Mouse (Mus musculus) kidney, embryonic 16.5 days (tissue): Measurements from ENCODE around the gene Nthl1. TPM values are rescaled to one million over a fixed set of nuclear protein-coding genes. Genes with fewer than 3 reads are reported as not detected.

ENCODE experiments used
- ATAC-seq: fragments of 200-750 bp; cut with Nextera tagmentation; 2 replicates; pipeline ENCODE4 v1.8.0; 2017; ENCODE audit warnings: moderate TSS enrichment; ENCODE audit not compliant: low FRiP score, low TSS enrichment
- H3K27ac ChIP-seq: fragments of 300-500 bp; sonication (generic); 2 replicates; pipeline ENCODE4 v1.5.1; 2014; ENCODE audit warnings: low read length
- H3K27me3 ChIP-seq: fragments of 300-500 bp; sonication (generic); 2 replicates; pipeline ENCODE4 v1.6.1; 2014; ENCODE audit warnings: low read length, control low read depth, mixed read lengths; ENCODE audit not compliant: insufficient read depth
- H3K36me3 ChIP-seq: fragments of 300-500 bp; sonication (generic); 2 replicates; pipeline ENCODE4 v1.6.1; 2014; ENCODE audit warnings: low read length, control low read depth, mixed read lengths; ENCODE audit not compliant: insufficient read depth
- H3K4me1 ChIP-seq: fragments of 300-500 bp; sonication (generic); 2 replicates; pipeline ENCODE4 v1.6.1; 2014; ENCODE audit warnings: low read length, control low read depth, mixed read lengths; ENCODE audit not compliant: insufficient read depth
- H3K4me2 ChIP-seq: fragments of 300-500 bp; sonication (generic); replicated peaks from 2 replicates; pipeline ENCODE4 v1.6.1; 2014; ENCODE audit warnings: low read depth, low read length
- H3K4me3 ChIP-seq: fragments of 300-500 bp; sonication (generic); 2 replicates; pipeline ENCODE4 v1.5.1; 2014; ENCODE audit warnings: mild to moderate bottlenecking, low read length
- H3K9ac ChIP-seq: fragments of 300-500 bp; sonication (generic); replicated peaks from 2 replicates; pipeline ENCODE4 v1.6.1; 2014; ENCODE audit warnings: low read length
- H3K9me3 ChIP-seq: fragments of 300-500 bp; sonication (generic); 2 replicates; pipeline ENCODE4 v1.6.1; 2016; ENCODE audit warnings: low read length, control low read depth
- WGBS: fragments of 180-500 bp; shearing (Covaris S2); extraction: QIAGEN DNeasy Blood & Tissue Kit; methylation state at CpG from one replicate; pipeline ENCODE4 v1.1.7; 2014; 5-methylcytosine and 5-hydroxymethylcytosine counted together
- polyA plus RNA-seq: library from polyadenylated mRNA; unstranded; fragments of >200 nt; fragmentation: Nextera tagmentation; extraction: Ambion mirVana; gene quantifications from 2 replicates; pipeline ENCODE4 v1.2.1, GENCODE M21; 2015

Gene Nthl1
- polyA plus RNA-seq, 1 experiment from 2014 or later = 23.1 TPM

GRCm38 (mm10) chr17:24595126-24596072 is 37.1 kb upstream of the Nthl1 start:
- H3K9ac ChIP-seq = no peak overlapping the region
- H3K4me1 ChIP-seq = no peaks in the 10 kb centered on the region
- no peaks in the 10 kb centered on the region for H3K9me3 ChIP-seq
- ATAC-seq = no peak
- H3K4me3 ChIP-seq = no peak overlapping the region
- no peaks in the 10 kb centered on the region for H3K27me3 ChIP-seq
- H3K27ac ChIP-seq = no peak overlapping the region
- H3K4me2 ChIP-seq = no peak overlapping the region
- peaks cover 77% of the 10 kb centered on the region for H3K36me3 ChIP-seq
- 77% methylated on average over 17 of the region's 17 CpGs for WGBS

- Histone ChIP-seq H3K9me3 (no peaks in the 10 kb centered on the region), H3K4me3 (no peak overlapping the region), H3K4me1 (no peaks in the 10 kb centered on the region), H3K9ac (no peak overlapping the region), H3K27me3 (no peaks in the 10 kb centered on the region), H3K36me3 (peaks cover 72% of the 10 kb centered on the region), H3K27ac (no peak overlapping the region), H3K4me2 (no peak overlapping the region)
- no peak for ATAC-seq
- 84% methylated on average over 5 of the region's 5 CpGs for WGBS
Observed at GRCm38 (mm10) chr17:24596073-24596466, 36.4 kb upstream of the Nthl1 start.

- no peak for ATAC-seq
- Histone ChIP-seq H3K36me3 (peaks cover 70% of the 10 kb centered on the region), H3K9ac (no peak overlapping the region), H3K27ac (no peak overlapping the region), H3K4me1 (no peaks in the 10 kb centered on the region), H3K9me3 (no peaks in the 10 kb centered on the region), H3K4me2 (no peak overlapping the region), H3K27me3 (no peaks in the 10 kb centered on the region), H3K4me3 (no peak overlapping the region)
- WGBS = 85% methylated on average over 19 of the region's 19 CpGs
Observed at GRCm38 (mm10) chr17:24596471-24597183, 35.9 kb upstream of the Nthl1 start.

- Histone ChIP-seq H3K4me2 (no peak overlapping the region), H3K27me3 (no peaks in the 10 kb centered on the region), H3K9ac (no peak overlapping the region), H3K4me3 (no peak overlapping the region), H3K27ac (no peak overlapping the region), H3K4me1 (no peaks in the 10 kb centered on the region), H3K9me3 (no peaks in the 10 kb centered on the region), H3K36me3 (peaks cover 72% of the 10 kb centered on the region)
- 82% methylated on average over 3 of the region's 3 CpGs for WGBS
- no peak for ATAC-seq
Observed at GRCm38 (mm10) chr17:24597989-24598388, 34.5 kb upstream of the Nthl1 start.

- 92% methylated on average over 4 of the region's 4 CpGs for WGBS
- Histone ChIP-seq H3K36me3 (peaks cover 66% of the 10 kb centered on the region), H3K27me3 (no peaks in the 10 kb centered on the region), H3K4me3 (no peak overlapping the region), H3K9ac (no peak overlapping the region), H3K9me3 (no peaks in the 10 kb centered on the region), H3K4me1 (no peaks in the 10 kb centered on the region), H3K4me2 (no peak overlapping the region), H3K27ac (no peak overlapping the region)
- no peak for ATAC-seq
Observed at GRCm38 (mm10) chr17:24600502-24600901, 32.0 kb upstream of the Nthl1 start.

GRCm38 (mm10) chr17:24603961-24604360 is 28.5 kb upstream of the Nthl1 start:
- Histone ChIP-seq H3K36me3 (peaks cover 63% of the 10 kb centered on the region), H3K9ac (no peak overlapping the region), H3K4me3 (no peak overlapping the region), H3K4me2 (no peak overlapping the region), H3K9me3 (no peaks in the 10 kb centered on the region), H3K27me3 (no peaks in the 10 kb centered on the region), H3K27ac (no peak overlapping the region), H3K4me1 (no peaks in the 10 kb centered on the region)
- 88% methylated on average over 8 of the region's 8 CpGs for WGBS
- ATAC-seq = no peak

- H3K4me3 ChIP-seq = no peak overlapping the region
- H3K4me2 ChIP-seq = no peak overlapping the region
- H3K9ac ChIP-seq = no peak overlapping the region
- H3K4me1 ChIP-seq = no peaks in the 10 kb centered on the region
- no peaks in the 10 kb centered on the region for H3K27me3 ChIP-seq
- no peaks in the 10 kb centered on the region for H3K9me3 ChIP-seq
- 84% methylated on average over 3 of the region's 3 CpGs for WGBS
- ATAC-seq = no peak
- H3K36me3 ChIP-seq = peaks cover 60% of the 10 kb centered on the region
- no peak overlapping the region for H3K27ac ChIP-seq
Observed at GRCm38 (mm10) chr17:24604557-24604956, 27.9 kb upstream of the Nthl1 start.

- H3K9ac ChIP-seq = no peak overlapping the region
- H3K9me3 ChIP-seq = no peaks in the 10 kb centered on the region
- no peak overlapping the region for H3K27ac ChIP-seq
- 95% methylated on average over 4 of the region's 4 CpGs for WGBS
- H3K4me1 ChIP-seq = no peaks in the 10 kb centered on the region
- H3K4me3 ChIP-seq = no peak overlapping the region
- no peak overlapping the region for H3K4me2 ChIP-seq
- H3K27me3 ChIP-seq = no peaks in the 10 kb centered on the region
- no peak for ATAC-seq
- H3K36me3 ChIP-seq = peaks cover 42% of the 10 kb centered on the region
Observed at GRCm38 (mm10) chr17:24608370-24608769, 24.1 kb upstream of the Nthl1 start.

GRCm38 (mm10) chr17:24608874-24609273 is 23.6 kb upstream of the Nthl1 start:
- no peaks in the 10 kb centered on the region for H3K27me3 ChIP-seq
- peaks cover 46% of the 10 kb centered on the region for H3K36me3 ChIP-seq
- H3K9ac ChIP-seq = no peak overlapping the region
- no peak overlapping the region for H3K27ac ChIP-seq
- no peak for ATAC-seq
- no peaks in the 10 kb centered on the region for H3K9me3 ChIP-seq
- no peaks in the 10 kb centered on the region for H3K4me1 ChIP-seq
- WGBS = 95% methylated on average over 8 of the region's 8 CpGs
- no peak overlapping the region for H3K4me2 ChIP-seq
- no peak overlapping the region for H3K4me3 ChIP-seq

- H3K4me3 ChIP-seq = no peak overlapping the region
- no peak for ATAC-seq
- H3K27ac ChIP-seq = no peak overlapping the region
- H3K27me3 ChIP-seq = no peaks in the 10 kb centered on the region
- no peaks in the 10 kb centered on the region for H3K9me3 ChIP-seq
- no peak overlapping the region for H3K4me2 ChIP-seq
- peaks cover 55% of the 10 kb centered on the region for H3K36me3 ChIP-seq
- H3K9ac ChIP-seq = no peak overlapping the region
- 65% methylated on average over 2 of the region's 2 CpGs for WGBS
- no peaks in the 10 kb centered on the region for H3K4me1 ChIP-seq
Observed at GRCm38 (mm10) chr17:24610711-24611110, 21.8 kb upstream of the Nthl1 start.
